19 mouse cellular contexts compared by ENCODE assay signal in the genomic region with DNA sequence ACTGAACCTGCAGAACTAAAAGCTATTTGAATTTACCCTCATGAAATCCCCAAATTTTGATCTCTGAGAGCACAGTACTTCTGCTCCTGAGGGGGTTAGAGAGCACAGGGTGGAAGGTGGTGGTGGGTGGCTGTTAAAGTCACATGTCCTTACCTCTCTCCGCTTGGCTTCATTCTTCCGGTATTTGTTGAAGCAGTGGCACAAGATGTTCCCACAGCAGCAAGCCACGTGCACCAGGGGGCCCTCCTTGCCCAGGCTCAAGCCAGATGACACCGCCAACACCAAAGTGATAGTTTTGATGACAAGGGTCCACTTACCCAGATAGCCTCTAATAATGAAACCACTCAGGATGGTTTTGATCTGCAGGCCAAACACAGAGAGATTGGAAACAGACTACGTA.
DNase-seq lines count a peak whose midpoint lies in the region; ATAC-seq and TF ChIP-seq lines count a peak whose summit lies in the region.
"Had no signal": no experiment of that assay in that cellular context is flagged by ENCODE, and none has a peak within 500 bp of the region (broad histone marks: within the 10 kb centered on the region; RNA-seq: fewer than 3 reads in every experiment).

No protein-coding gene starts in this region.

- no peaks in the 10 kb centered on the region; the same call in 1 of the 2 replicates for H3K36me3 ChIP-seq in spleen, adult 2 months (ENCODE audit: control insufficient read depth, insufficient read depth, low read length)
- H3K36me3 ChIP-seq in splenic B cell, adult 2 months (ENCODE audit: control insufficient read depth, insufficient read depth, low read length, poor library complexity, severe bottlenecking) = no peaks in the 10 kb centered on the region
- peaks cover 10% of the 10 kb centered on the region; the same call in 1 of the 2 replicates for H3K36me3 ChIP-seq in forebrain, embryonic 14.5 days (ENCODE audit: control insufficient read depth, insufficient read depth, low read length)
- H3K36me3 ChIP-seq: hindbrain, embryonic 15.5 days had no signal

- peak; percentile 41 for DNase-seq in A20 (ENCODE audit: low read depth, low spot score)
- peak; percentile 54 to 65 for DNase-seq in B cell, adult 2 months
- peak; percentile 28 to 61 for DNase-seq in spleen, adult 2 months (ENCODE audit: low read depth in 1 of 2, low spot score in 2 of 2)
- DNase-seq in splenic B cell, adult 2 months (ENCODE audit: low read depth, low spot score) = peak; percentile 66
- no peak for DNase-seq in forebrain, embryonic 14.5 days (ENCODE audit: low spot score)
- DNase-seq in cerebellum, postnatal 14 days = no peak
- DNase-seq: adrenal gland, adult 2 months; adrenal gland, postnatal 25 days; cerebellum, adult 11 months; cerebellum, adult 8-10 months; cerebellum, postnatal 36 days; gastrocnemius, adult 2 months; gastrocnemius, postnatal 25 days; heart, postnatal 36 days had no signal

- no peak overlapping the region for H3K4me2 ChIP-seq in forebrain, embryonic 14.5 days (ENCODE audit: low read length)
- H3K4me2 ChIP-seq: forebrain, embryonic 13.5 days; heart, embryonic 13.5 days; hindbrain, embryonic 15.5 days had no signal

- no peaks in the 10 kb centered on the region for H3K9me3 ChIP-seq in forebrain, embryonic 14.5 days (replicated peaks; ENCODE audit: control insufficient read depth, low read length)
- H3K9me3 ChIP-seq: forebrain, embryonic 13.5 days; heart, embryonic 13.5 days; hindbrain, embryonic 15.5 days had no signal

- H3K4me3 ChIP-seq in spleen, adult 2 months (ENCODE audit: extremely low read depth, insufficient read depth, insufficient read length) = no peak overlapping the region
- H3K4me3 ChIP-seq in forebrain, embryonic 14.5 days (ENCODE audit: low read depth, low read length) = no peak overlapping the region
- H3K4me3 ChIP-seq: forebrain, embryonic 13.5 days; gastrocnemius, adult 2 months; heart, embryonic 13.5 days; hindbrain, embryonic 15.5 days had no signal

- peaks cover 2% of the 10 kb centered on the region; the same call in 1 of the 2 replicates for H3K4me1 ChIP-seq in spleen, adult 2 months (ENCODE audit: control insufficient read depth, insufficient read depth, insufficient read length)
- H3K4me1 ChIP-seq in forebrain, embryonic 14.5 days (ENCODE audit: control insufficient read depth, insufficient read depth, low read length) = no peaks in the 10 kb centered on the region
- H3K4me1 ChIP-seq: forebrain, embryonic 13.5 days; hindbrain, embryonic 15.5 days had no signal

- H3K27ac ChIP-seq in spleen, adult 2 months (ENCODE audit: insufficient read depth, low read length) = peak overlapping the region; percentile 84
- no peak overlapping the region for H3K27ac ChIP-seq in forebrain, embryonic 14.5 days (ENCODE audit: low read depth, low read length)
- H3K27ac ChIP-seq: forebrain, embryonic 13.5 days; gastrocnemius, adult 2 months; heart, embryonic 13.5 days; hindbrain, embryonic 15.5 days had no signal

- WGBS in spleen, adult 2 months = 66% methylated on average over 5 of the region's 5 CpGs
- WGBS in forebrain, embryonic 14.5 days = 94% methylated on average over 5 of the region's 5 CpGs

- H3K27me3 ChIP-seq in spleen, adult 2 months (ENCODE audit: control insufficient read depth, insufficient read depth, low read length) = no peaks in the 10 kb centered on the region
- H3K27me3 ChIP-seq in splenic B cell, adult 2 months (ENCODE audit: control insufficient read depth, insufficient read depth, low read length, poor library complexity, severe bottlenecking) = no peaks in the 10 kb centered on the region
- no peaks in the 10 kb centered on the region for H3K27me3 ChIP-seq in forebrain, embryonic 14.5 days (replicated peaks; ENCODE audit: control insufficient read depth, insufficient read depth, low read length)
- H3K27me3 ChIP-seq: forebrain, embryonic 13.5 days; heart, embryonic 13.5 days; hindbrain, embryonic 15.5 days; Patski had no signal

- no peak for TF ChIP-seq POLR2A in spleen, adult 2 months (IDR thresholded peaks at IDR 0.05; ENCODE audit: low read depth, low read length)

- TF ChIP-seq CTCF in spleen, adult 2 months (IDR thresholded peaks at IDR 0.05; ENCODE audit: extremely low read depth, insufficient read depth, insufficient read length, insufficient replicate concordance) = peak; percentile 9; the same call in 1 of the 2 replicates

- no peak for ATAC-seq in forebrain, embryonic 14.5 days
- ATAC-seq: activated CD4-positive, CD25-positive, alpha-beta regulatory T cell, adult 4 months; forebrain, embryonic 13.5 days; Patski had no signal

- H3K9ac ChIP-seq in forebrain, embryonic 14.5 days (ENCODE audit: low read length) = no peak overlapping the region
- H3K9ac ChIP-seq: forebrain, embryonic 13.5 days; heart, embryonic 13.5 days; hindbrain, embryonic 15.5 days had no signal

Comparison
In these comparisons a context has a peak if more than half of its experiments do, and no peak if none do; other contexts are left out.
1. DNase-seq: peak in A20 (single experiment), B cell, adult 2 months (2 of 2), spleen, adult 2 months (2 of 2) and splenic B cell, adult 2 months (single experiment); none in forebrain, embryonic 14.5 days (single experiment) and cerebellum, postnatal 14 days (0 of 2).